Mouse (Mus musculus) stomach, postnatal 0 days (tissue): ENCODE measurements around the gene Mapk12.

ENCODE experiments used
- CTCF ChIP-seq: IDR thresholded peaks from 2 replicates; pipeline ENCODE4 v1.5.1; 2016; ENCODE audit warnings: antibody characterized with exemption, low read depth, mild to moderate bottlenecking, moderate library complexity
- EP300 ChIP-seq: optimal IDR thresholded peaks from 2 replicates; pipeline ENCODE3; 2016; ENCODE audit warnings: antibody characterized with exemption

GRCm38 (mm10) chr15:89150041-89150390 lies 9.5 kb upstream of the Mapk12 start:
- TF ChIP-seq CTCF (no peak; the same call in 1 of the 2 replicates), EP300 (no peak)
